Mouse (Mus musculus) left cerebral cortex, postnatal 14 days (tissue): ENCODE measurements around the gene Slc4a1. TPM values are rescaled to one million over a fixed set of nuclear protein-coding genes. Genes with fewer than 3 reads are reported as not detected.

Source experiments
- DNase-seq, 2 experiments: peaks; one replicate each; pipeline ENCODE4 v3.0.0; 2021 to 2022; ENCODE audit warnings: low spot score in 2 of 2, mixed read lengths in 1 of 2
- intact Hi-C: fragments of 180-260 bp; cut with DNase I; formaldehyde crosslinking; loops from one replicate; pipeline ENCODE4 v1.15.1; 2025
- total RNA-seq, 2 experiments: library from RNA; stranded (reverse); gene quantifications; 2 replicates each; pipeline ENCODE4 v1.2.3; 2021

Slc4a1 gene
- total RNA-seq, 2 experiments from 2014 or later = 1.2 to 1.3 TPM

DNA sequence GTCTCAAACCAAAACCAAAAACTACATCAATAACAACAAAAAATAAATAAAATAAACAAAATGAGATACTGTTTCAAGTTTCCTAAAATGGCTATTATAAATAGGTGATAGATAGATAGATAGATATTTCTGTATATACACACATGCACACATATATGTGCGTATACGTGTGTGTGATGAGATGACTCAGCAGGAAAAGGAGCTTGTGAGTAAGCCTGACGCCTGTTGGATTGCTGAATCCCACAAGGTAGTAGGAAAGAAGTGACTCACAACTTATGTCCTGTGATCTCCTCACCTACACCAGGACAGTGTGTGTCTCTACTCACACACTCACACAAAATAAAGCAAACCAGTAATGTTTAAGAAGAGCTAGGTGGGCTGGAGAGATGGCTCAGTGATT is 16.8 kb upstream of the Slc4a1 start:
- DNase-seq = no peak
- intact Hi-C loops = no loop called here

GRCm38 (mm10) chr11:102381341-102382100 is 15.5 kb upstream of the Slc4a1 start:
- intact Hi-C loops = no loop called here

GRCm38 (mm10) chr11:102380091-102380490 is 14.1 kb upstream of the Slc4a1 start:
- intact Hi-C loops = no loop called here
- no peak for DNase-seq

More at GRCm38 (mm10) chr11:102381341-102382100, 15.5 kb upstream of the Slc4a1 start:
- DNase-seq = no peak

- intact Hi-C loops = loop anchor here (5.0 kb wide), 1 partner anchor 35 kb away; no protein-coding TSS in a partner anchor
Measured at GRCm38 (mm10) chr11:102377186-102377585, 11.2 kb upstream of the Slc4a1 start.

GRCm38 (mm10) chr11:102376196-102376835 is 10.3 kb upstream of the Slc4a1 start:
- DNase-seq = no peak
- intact Hi-C loops = loop anchor here (5.0 kb wide), 1 partner anchor 34 kb away; no protein-coding TSS in a partner anchor

More at GRCm38 (mm10) chr11:102377186-102377585, 11.2 kb upstream of the Slc4a1 start:
- no peak for DNase-seq

DNA sequence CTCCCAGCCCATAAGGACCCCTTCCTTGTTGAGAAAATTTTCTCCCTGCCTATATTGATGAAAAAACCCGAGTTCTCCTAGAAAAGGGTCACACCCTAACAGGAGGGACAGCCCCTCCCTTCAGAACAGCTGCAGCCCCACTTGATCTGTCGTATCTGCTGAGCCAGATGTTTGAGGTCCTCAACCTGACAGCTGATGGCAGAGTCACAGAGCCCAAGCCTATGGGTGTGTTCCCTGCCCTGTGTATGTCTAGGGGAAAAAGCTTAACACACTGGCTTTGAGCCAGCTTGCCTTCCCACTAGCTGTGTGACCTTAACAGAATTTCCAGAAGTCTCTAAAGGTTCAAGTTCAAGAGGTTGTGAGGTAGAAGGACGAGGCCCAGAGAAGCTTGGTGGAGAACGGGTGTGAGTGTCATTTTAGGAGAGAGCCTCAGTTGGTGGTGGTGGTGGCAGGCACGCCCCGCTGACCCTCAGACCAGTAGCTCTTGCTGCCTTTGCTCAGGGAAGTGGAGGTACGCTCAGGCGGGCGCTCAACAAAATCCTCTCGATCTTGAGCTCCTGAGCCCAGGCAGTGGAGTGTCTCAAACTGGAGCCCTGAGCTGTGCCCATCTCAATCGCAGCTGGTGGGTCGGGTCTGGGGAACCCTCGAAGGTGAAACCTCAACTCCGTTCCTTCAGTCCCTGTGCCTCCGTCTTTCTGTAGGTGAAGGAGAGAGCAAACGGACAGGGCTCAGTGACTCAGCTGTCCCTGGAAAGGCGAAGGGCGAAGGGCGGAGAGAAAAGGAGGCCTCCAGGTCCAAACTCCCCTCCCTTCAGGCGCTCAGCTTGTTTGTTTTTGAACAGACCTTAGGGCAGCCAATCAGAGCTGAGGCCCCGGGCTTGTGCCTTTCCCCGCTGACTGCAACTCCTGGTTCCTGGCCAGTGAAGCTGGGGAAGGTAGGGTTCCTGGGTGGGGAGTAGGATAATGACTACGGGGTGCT is 9.5 kb upstream of the Slc4a1 start:
- DNase-seq = no peak
- intact Hi-C loops = loop anchor here (5.0 kb wide), 1 partner anchor 33 kb away; no protein-coding TSS in a partner anchor

- DNase-seq = no peak
- intact Hi-C loops = no loop called here
Measured at GRCm38 (mm10) chr11:102374108-102374725, 8.2 kb upstream of the Slc4a1 start.

DNA sequence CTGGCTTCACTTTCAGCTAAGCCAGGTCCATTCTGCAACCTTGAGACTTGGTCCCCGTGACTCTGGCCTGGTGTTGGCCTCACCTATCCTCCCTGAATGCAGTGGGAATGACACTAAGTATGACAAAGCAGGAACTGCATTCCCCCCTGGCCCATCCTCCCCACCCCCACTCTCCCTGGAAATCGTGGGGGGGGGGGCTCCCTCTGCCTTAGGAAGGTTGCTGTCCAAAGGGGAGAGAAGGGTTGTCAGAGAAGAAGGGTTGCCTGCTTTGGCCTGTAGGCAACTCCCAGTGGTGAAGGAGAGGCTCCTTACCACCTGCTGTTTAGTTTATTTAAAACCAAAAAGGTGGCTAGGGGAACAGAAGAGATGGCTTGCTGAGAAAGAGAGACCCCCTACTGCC is 7.6 kb upstream of the Slc4a1 start:
- intact Hi-C loops = no loop called here
- DNase-seq = no peak

- no peak for DNase-seq
- intact Hi-C loops = no loop called here
Measured at GRCm38 (mm10) chr11:102372936-102373335, 6.9 kb upstream of the Slc4a1 start.

- intact Hi-C loops = no loop called here
- DNase-seq = no peak
Measured at GRCm38 (mm10) chr11:102371926-102372685, 6.1 kb upstream of the Slc4a1 start.

DNA sequence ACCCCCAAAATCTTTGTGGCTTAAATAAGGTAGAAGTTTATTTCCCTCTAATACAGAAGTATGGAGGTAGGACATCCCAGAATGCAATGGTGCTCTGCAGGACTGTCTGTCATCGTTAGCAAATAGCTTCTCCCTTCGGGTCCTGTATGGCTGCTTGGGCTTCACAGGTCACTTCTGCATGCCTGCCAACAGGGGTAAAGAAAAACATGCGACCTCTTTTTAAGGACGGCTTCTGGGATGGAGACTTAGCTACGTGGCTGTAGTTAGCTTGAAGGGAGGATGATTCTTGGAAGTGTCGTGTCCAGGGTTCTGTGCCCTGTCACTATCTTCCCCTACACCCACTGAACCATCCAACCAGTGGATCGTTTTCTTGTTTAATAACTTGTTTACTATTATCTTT is 4.3 kb upstream of the Slc4a1 start:
- intact Hi-C loops = no loop called here

DNA sequence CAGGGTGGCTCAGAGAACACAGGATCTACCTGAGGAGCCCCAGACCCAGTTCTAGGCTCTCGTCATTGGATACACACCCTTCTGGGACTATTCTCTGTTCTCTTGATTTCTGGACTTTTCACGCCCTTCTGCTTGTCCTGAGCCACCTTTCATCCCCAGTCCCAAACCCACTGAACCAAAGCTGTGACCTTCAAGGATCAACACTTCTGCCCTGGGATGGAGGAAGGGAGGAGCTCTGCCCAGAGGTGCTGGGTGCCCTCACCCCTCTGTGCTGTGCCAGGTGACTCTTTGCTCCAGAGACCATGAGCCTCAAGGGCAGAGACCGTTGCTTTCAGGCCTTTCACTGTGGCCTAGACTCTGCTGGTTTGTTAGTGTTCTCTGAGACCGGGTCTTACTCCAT is 3.3 kb upstream of the Slc4a1 start:
- DNase-seq = no peak

More for the DNA sequence above, 4.3 kb upstream of the Slc4a1 start:
- DNase-seq = no peak

GRCm38 (mm10) chr11:102368347-102368746 is 2.3 kb upstream of the Slc4a1 start:
- no peak for DNase-seq
- intact Hi-C loops = no loop called here

More for the DNA sequence above, 3.3 kb upstream of the Slc4a1 start:
- intact Hi-C loops = no loop called here

DNA sequence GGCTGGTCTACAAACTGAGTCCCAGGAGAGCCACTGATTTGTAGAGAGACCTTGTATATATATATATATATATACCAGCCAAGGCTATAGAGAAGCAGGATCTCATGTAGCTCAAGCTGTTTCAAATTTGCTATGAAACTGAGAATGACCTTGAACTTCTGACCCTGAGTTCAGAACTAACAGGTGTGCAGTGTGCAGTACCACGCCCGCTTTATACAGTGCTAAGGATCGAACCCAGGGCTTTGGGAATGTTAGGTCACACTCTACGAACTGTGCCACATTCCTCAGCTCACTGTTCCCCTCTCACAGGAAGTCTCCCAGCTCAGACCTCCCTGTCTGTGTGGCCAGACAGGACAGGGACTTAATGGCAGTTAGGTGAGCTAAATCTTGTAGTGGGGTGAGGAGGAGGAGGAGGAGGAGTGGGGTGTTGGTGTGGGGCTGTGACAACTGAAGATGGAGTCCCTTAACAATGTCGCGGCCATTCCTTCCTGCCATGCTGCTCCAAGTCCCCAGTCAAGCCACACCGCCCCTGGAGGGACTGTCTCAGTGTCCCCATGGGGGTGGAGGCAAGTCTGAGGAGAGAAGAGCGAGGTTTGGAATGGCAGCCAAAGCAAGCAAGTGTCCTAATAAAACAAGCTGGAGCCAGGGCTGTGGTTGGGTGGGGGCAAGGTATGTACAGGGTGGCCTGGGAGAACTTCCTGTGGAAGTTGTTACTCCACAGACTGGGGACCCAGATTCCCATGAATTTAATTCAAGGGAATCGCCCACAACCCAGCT is 1.7 kb upstream of the Slc4a1 start:
- DNase-seq = no peak
- intact Hi-C loops = no loop called here

GRCm38 (mm10) chr11:102365699-102366098 is 304 bp downstream of the Slc4a1 start:
- DNase-seq = no peak
- intact Hi-C loops = no loop called here

GRCm38 (mm10) chr11:102364570-102365371 is 1.2 kb downstream of the Slc4a1 start:
- intact Hi-C loops = no loop called here
- DNase-seq = no peak

DNA sequence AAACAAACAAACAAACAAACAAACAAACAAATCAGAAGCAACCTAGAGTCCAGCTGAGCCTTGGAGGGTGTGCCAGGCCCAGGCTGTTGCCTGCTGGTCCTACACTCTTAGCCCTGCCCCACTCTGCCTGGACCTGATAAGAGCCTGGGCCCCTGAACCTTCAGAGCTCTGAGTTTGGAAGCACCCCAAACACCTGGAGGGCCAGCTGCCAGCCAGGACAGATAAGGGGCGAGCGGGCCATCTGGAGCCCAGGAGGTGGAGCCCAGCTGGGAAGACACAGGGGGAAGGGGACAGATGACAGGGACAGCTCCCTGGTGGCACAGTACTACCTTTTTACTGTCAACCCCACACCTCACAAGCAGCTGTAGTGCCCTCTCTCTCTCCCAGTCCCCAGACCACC is 2.4 kb downstream of the Slc4a1 start:
- DNase-seq = no peak
- intact Hi-C loops = no loop called here
